Mouse (Mus musculus) thymus, adult 2 months (tissue): ENCODE measurements around the gene Hcfc1r1.

Source experiments
- CTCF ChIP-seq: fragments of 200-500 bp; IDR thresholded peaks from 2 replicates; pipeline ENCODE4 v1.5.1; 2012; ENCODE audit warnings: mild to moderate bottlenecking, control low read depth, low read length, moderate library complexity, borderline replicate concordance; ENCODE audit not compliant: control insufficient read depth, poor library complexity, insufficient read depth; ENCODE audit errors: extremely low read depth
- POLR2A ChIP-seq: fragments of 200-500 bp; IDR thresholded peaks from 2 replicates; pipeline ENCODE4 v1.6.1; 2012; ENCODE audit warnings: mild to moderate bottlenecking, low read length, control low read depth, moderate library complexity; ENCODE audit not compliant: control insufficient read depth, poor library complexity, insufficient read depth; ENCODE audit errors: extremely low read depth

DNA sequence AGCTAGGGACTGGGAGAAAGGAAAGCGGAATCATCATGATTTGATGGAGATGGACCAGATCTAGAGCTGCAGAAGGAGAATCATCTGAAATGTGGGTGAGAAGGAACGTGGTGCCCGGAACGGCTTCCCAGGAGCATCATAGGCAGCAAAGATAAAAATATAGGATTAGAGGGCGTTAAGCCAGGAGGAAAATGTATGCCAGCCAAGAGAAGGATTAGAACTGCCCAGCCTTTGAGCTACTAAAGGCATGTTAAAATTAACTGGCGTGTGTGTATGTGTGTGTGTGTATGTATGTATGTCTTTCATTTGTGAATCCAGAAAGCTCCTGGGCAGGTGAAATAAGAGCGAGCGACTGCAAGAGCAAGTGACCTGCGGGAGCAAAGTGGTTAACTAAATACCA lies 29.9 kb downstream of the Hcfc1r1 start:
- TF ChIP-seq CTCF (no peak), POLR2A (no peak)
